Mouse (Mus musculus) CD4-positive, CD25-positive, alpha-beta regulatory T cell, adult 4 months (primary cell): ENCODE results near the gene Sf3a3. TPM values are rescaled to one million over a fixed set of nuclear protein-coding genes. Genes with fewer than 3 reads are reported as not detected.

ENCODE experiments used
- ATAC-seq: one replicate; pipeline ENCODE4 v1.8.0; 2017
- polyA plus RNA-seq, 2 experiments: library from polyadenylated mRNA; unstranded; fragments of 100-300 nt; shearing (Covaris generic); gene quantifications; one replicate each; pipeline ENCODE4 v1.2.1; 2017

The Sf3a3 gene
- 100 to 1,000 TPM; 104 to 108 TPM for polyA plus RNA-seq

- ATAC-seq = peak; percentile 97
Measured at GRCm38 (mm10) chr4:124714545-124715481, at the start of gene Sf3a3. TSS of gene Sf3a3 (plus strand) at chr4:124714776.

- ATAC-seq = no peak
Measured at GRCm38 (mm10) chr4:124667476-124668033, 47.0 kb upstream of the Sf3a3 start.

- no peak for ATAC-seq
Measured at GRCm38 (mm10) chr4:124668078-124668477, 46.5 kb upstream of the Sf3a3 start.

- ATAC-seq = no peak
Measured at GRCm38 (mm10) chr4:124670232-124670631, 44.3 kb upstream of the Sf3a3 start.

GRCm38 (mm10) chr4:124671583-124671982 lies 43.0 kb upstream of the Sf3a3 start:
- ATAC-seq = no peak

- ATAC-seq = no peak
Measured at GRCm38 (mm10) chr4:124672347-124673320, 41.9 kb upstream of the Sf3a3 start.

- ATAC-seq = no peak
Measured at GRCm38 (mm10) chr4:124674334-124675032, 40.1 kb upstream of the Sf3a3 start.

- ATAC-seq = no peak
Measured at GRCm38 (mm10) chr4:124675037-124675436, 39.5 kb upstream of the Sf3a3 start.

- no peak for ATAC-seq
Measured at GRCm38 (mm10) chr4:124675958-124676357, 38.6 kb upstream of the Sf3a3 start.

GRCm38 (mm10) chr4:124682270-124682669 lies 32.3 kb upstream of the Sf3a3 start:
- peak; percentile 51 for ATAC-seq

GRCm38 (mm10) chr4:124683474-124683873 lies 31.1 kb upstream of the Sf3a3 start:
- ATAC-seq = no peak

- no peak for ATAC-seq
Measured at GRCm38 (mm10) chr4:124685004-124685403, 29.6 kb upstream of the Sf3a3 start.

- no peak for ATAC-seq
Measured at GRCm38 (mm10) chr4:124685453-124685852, 29.1 kb upstream of the Sf3a3 start.

GRCm38 (mm10) chr4:124685897-124686402 lies 28.6 kb upstream of the Sf3a3 start:
- ATAC-seq = no peak

GRCm38 (mm10) chr4:124691455-124691854 lies 23.1 kb upstream of the Sf3a3 start:
- ATAC-seq = no peak

GRCm38 (mm10) chr4:124692416-124692861 lies 22.1 kb upstream of the Sf3a3 start:
- ATAC-seq = no peak

GRCm38 (mm10) chr4:124693135-124693894 lies 21.3 kb upstream of the Sf3a3 start, which contains the start of gene Utp11:
TSS of gene Utp11 (minus strand) at chr4:124693600.
- ATAC-seq = peak; percentile 97

- no peak for ATAC-seq
Measured at GRCm38 (mm10) chr4:124694572-124694971, 20.0 kb upstream of the Sf3a3 start.

- ATAC-seq = no peak
Measured at GRCm38 (mm10) chr4:124695786-124696516, 18.6 kb upstream of the Sf3a3 start.

GRCm38 (mm10) chr4:124699791-124700190 lies 14.8 kb upstream of the Sf3a3 start:
- ATAC-seq = no peak
